Mouse (Mus musculus): ENCODE measurements around the gene Sytl1. TPM values are rescaled to one million over a fixed set of nuclear protein-coding genes. Genes with fewer than 3 reads are reported as not detected.

Gene Sytl1
- polyA plus RNA-seq, 1 experiment from 2014 or later: 0.42 TPM

DNA sequence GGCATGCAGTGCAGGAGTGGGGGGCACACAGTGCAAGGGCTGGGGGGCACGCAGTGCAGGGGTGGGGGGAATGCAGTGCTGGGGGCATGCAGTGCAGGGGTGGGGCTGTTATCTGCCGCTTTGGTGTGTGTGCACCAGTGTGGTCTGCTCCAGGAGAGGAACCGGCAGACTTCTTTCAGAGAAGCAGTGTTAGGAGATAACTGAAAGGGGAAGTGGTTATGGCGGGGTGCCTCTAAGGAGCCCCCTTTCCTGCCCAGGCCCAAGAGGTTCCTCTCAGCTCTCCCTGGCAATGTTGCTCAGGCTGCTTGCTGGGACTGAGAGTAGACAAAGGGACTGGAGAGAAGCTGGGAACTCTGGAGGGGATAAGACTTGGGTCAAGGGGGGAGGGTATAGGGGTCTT, 25.0 kb downstream of the Sytl1 start:
- H3K4me2 ChIP-seq (ENCODE audit: low read length): no peak overlapping the region
- H3K36me3 ChIP-seq (ENCODE audit: control insufficient read depth, insufficient read depth, low read length): no peaks in the 10 kb centered on the region
- 50% methylated on average over 4 of the region's 4 CpGs for WGBS
- H3K4me3 ChIP-seq (ENCODE audit: control insufficient read depth in 1 of 2, insufficient read depth in 1 of 2, low read depth in 1 of 2, low read length in 2 of 2): no peak overlapping the region
- H3K27ac ChIP-seq (replicated peaks in 1 of 2; ENCODE audit: control insufficient read depth in 1 of 2, insufficient read depth in 1 of 2, low read depth in 2 of 2, low read length in 2 of 2): no peak overlapping the region
- H3K9me3 ChIP-seq (ENCODE audit: control insufficient read depth, low read length): no peaks in the 10 kb centered on the region
- H3K9ac ChIP-seq (ENCODE audit: low read length): no peak overlapping the region
- ATAC-seq (ENCODE audit: insufficient number of reproducible peaks, insufficient read depth, low FRiP score, low read depth): no peak
- H3K27me3 ChIP-seq (ENCODE audit: control insufficient read depth, insufficient read depth, low read length): peaks cover 7% of the 10 kb centered on the region
- peaks cover 4 to 9% of the 10 kb centered on the region in 2 experiments; a peak in 3 of 4 replicates for H3K4me1 ChIP-seq (ENCODE audit: control insufficient read depth in 2 of 2, insufficient read depth in 2 of 2, low read length in 2 of 2)

DNA sequence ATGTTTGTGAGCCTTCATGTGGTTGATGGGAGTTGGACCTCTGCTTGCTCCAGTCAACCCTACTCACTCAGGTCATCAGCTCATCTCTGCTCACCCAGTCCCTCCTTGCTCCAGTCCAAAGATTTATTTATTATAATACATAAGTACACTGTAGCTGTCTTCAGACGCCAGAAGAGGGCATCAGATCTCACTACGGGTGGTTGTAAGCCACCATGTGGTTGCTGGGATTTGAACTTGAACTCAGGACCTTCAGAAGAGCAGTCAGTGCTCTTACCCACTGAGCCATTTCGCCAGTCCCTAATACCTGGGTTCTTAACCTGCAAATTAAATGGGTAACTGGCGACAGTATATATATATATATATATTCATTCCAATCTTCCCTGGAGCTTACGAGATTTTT, 27.5 kb downstream of the Sytl1 start:
- Histone ChIP-seq H3K36me3 (ENCODE audit: control insufficient read depth, insufficient read depth, low read length) (no peaks in the 10 kb centered on the region), H3K4me1 (ENCODE audit: control insufficient read depth in 2 of 2, insufficient read depth in 2 of 2, low read length in 2 of 2) (peaks cover 2 to 4% of the 10 kb centered on the region in 2 experiments; a peak in 1 of 4 replicates), H3K9me3 (ENCODE audit: control insufficient read depth, low read length) (no peaks in the 10 kb centered on the region), H3K27me3 (ENCODE audit: control insufficient read depth, insufficient read depth, low read length) (no peaks in the 10 kb centered on the region), H3K4me2 (ENCODE audit: low read length) (no peak overlapping the region), H3K27ac (replicated peaks in 1 of 2; ENCODE audit: control insufficient read depth in 1 of 2, insufficient read depth in 1 of 2, low read depth in 2 of 2, low read length in 2 of 2) (no peak overlapping the region), H3K4me3 (ENCODE audit: control insufficient read depth in 1 of 2, insufficient read depth in 1 of 2, low read depth in 1 of 2, low read length in 2 of 2) (no peak overlapping the region), H3K9ac (ENCODE audit: low read length) (no peak overlapping the region)
- no peak for ATAC-seq (ENCODE audit: insufficient number of reproducible peaks, insufficient read depth, low FRiP score, low read depth)
- WGBS: 82% methylated on average over 5 of the region's 5 CpGs

DNA sequence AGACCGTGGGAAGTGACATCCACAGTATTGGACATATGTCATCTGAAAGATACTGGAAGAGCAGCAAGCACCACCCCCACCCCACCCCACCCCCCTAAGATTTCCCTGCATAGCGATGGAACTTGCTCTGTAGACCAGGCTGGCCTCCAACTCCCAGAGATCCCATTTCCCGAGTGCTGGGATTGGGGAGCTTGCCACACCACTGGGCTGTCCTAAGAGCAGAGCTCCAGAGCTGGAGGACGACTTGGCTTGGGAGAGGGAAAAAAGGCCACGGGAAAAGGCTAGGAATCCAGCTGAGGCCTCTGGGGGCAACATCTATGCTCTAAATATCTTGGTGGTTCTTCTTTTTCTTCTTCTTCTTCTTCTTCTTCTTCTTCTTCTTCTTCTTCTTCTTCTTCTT, 28.1 kb downstream of the Sytl1 start:
- no peaks in the 10 kb centered on the region for H3K36me3 ChIP-seq (ENCODE audit: control insufficient read depth, insufficient read depth, low read length)

DNA sequence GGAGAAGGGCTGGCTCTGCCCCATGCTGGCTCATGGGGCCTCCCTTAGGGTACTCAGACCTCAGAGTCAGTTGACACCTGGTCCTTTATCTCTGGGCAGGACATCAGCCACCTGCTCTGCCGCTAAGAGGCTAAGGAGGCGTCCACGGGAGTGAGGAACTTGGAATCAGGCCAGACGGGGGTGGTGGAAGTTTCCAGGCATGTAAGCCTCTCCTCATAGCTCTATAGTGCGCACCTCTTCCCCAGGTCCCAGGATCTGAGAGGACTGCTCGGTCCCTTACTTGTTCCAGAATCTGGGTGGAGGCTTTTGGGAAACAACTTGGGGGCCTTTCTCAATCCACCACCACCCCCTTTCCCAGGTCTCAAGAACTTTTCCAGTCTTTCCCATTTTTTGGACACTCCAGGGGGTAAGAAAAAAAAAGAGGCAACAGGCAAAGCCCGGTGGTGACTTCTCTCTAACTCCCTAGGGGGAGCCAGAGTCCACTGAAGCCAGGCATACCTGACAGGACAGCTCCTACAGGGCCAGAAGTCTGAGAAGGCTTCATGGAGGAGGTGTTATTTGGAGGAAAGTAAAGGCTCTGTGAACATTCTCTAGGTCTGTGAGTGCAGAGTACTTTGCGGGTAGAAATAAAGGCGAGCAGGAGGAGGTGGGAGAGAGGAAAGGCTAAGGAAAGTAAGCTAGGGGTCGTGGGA, 29.5 kb downstream of the Sytl1 start:
- H3K36me3 ChIP-seq (ENCODE audit: control insufficient read depth, insufficient read depth, low read length): no peaks in the 10 kb centered on the region
- 29% methylated on average over 10 of the region's 10 CpGs for WGBS
- H3K9ac ChIP-seq (ENCODE audit: low read length): no peak overlapping the region
- no peaks in the 10 kb centered on the region for H3K27me3 ChIP-seq (ENCODE audit: control insufficient read depth, insufficient read depth, low read length)
- no peak overlapping the region for H3K27ac ChIP-seq (replicated peaks in 1 of 2; ENCODE audit: control insufficient read depth in 1 of 2, insufficient read depth in 1 of 2, low read depth in 2 of 2, low read length in 2 of 2)
- H3K9me3 ChIP-seq (ENCODE audit: control insufficient read depth, low read length): no peaks in the 10 kb centered on the region
- ATAC-seq (ENCODE audit: insufficient number of reproducible peaks, insufficient read depth, low FRiP score, low read depth): no peak
- H3K4me2 ChIP-seq (ENCODE audit: low read length): no peak overlapping the region
- no peak overlapping the region for H3K4me3 ChIP-seq (ENCODE audit: control insufficient read depth in 1 of 2, insufficient read depth in 1 of 2, low read depth in 1 of 2, low read length in 2 of 2)
- peaks cover 2 to 4% of the 10 kb centered on the region in 2 experiments; a peak in 1 of 4 replicates for H3K4me1 ChIP-seq (ENCODE audit: control insufficient read depth in 2 of 2, insufficient read depth in 2 of 2, low read length in 2 of 2)

More for the DNA sequence above, 28.1 kb downstream of the Sytl1 start:
- ATAC-seq (ENCODE audit: insufficient number of reproducible peaks, insufficient read depth, low FRiP score, low read depth): no peak
- Histone ChIP-seq H3K27me3 (ENCODE audit: control insufficient read depth, insufficient read depth, low read length) (no peaks in the 10 kb centered on the region), H3K9me3 (ENCODE audit: control insufficient read depth, low read length) (no peaks in the 10 kb centered on the region), H3K4me3 (ENCODE audit: control insufficient read depth in 1 of 2, insufficient read depth in 1 of 2, low read depth in 1 of 2, low read length in 2 of 2) (no peak overlapping the region), H3K4me2 (ENCODE audit: low read length) (no peak overlapping the region), H3K4me1 (ENCODE audit: control insufficient read depth in 2 of 2, insufficient read depth in 2 of 2, low read length in 2 of 2) (peaks cover 2 to 4% of the 10 kb centered on the region in 2 experiments; a peak in 1 of 4 replicates), H3K27ac (replicated peaks in 1 of 2; ENCODE audit: control insufficient read depth in 1 of 2, insufficient read depth in 1 of 2, low read depth in 2 of 2, low read length in 2 of 2) (no peak overlapping the region), H3K9ac (ENCODE audit: low read length) (no peak overlapping the region)
- WGBS: 39% methylated on average over 5 of the region's 5 CpGs

DNA sequence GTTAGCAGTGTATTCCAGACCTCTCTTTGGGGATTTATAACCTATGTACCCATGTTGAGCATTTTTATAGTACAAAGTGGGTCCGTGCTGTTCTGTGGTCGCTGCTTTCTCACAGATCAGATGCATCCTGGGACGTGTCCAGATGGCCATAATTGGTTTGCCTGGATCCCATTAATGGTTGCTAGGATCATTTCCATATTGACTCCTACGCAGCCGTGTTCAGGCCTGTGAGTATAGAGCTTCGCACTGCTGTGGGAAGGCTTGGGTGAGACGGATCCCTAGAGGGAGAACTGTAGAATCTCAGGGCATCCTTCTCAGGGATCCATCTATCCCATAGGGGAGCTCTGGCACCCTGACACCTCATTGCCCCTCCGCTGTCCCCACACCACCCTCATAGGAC, 33.3 kb downstream of the Sytl1 start:
- no peaks in the 10 kb centered on the region for H3K27me3 ChIP-seq (ENCODE audit: control insufficient read depth, insufficient read depth, low read length)
- no peaks in the 10 kb centered on the region for H3K9me3 ChIP-seq (ENCODE audit: control insufficient read depth, low read length)
- no peak overlapping the region for H3K9ac ChIP-seq (ENCODE audit: low read length)
- no peak overlapping the region for H3K27ac ChIP-seq (replicated peaks in 1 of 2; ENCODE audit: control insufficient read depth in 1 of 2, insufficient read depth in 1 of 2, low read depth in 2 of 2, low read length in 2 of 2)
- no peaks in the 10 kb centered on the region for H3K36me3 ChIP-seq (ENCODE audit: control insufficient read depth, insufficient read depth, low read length)
- H3K4me2 ChIP-seq (ENCODE audit: low read length): no peak overlapping the region
- 77% methylated on average over 8 of the region's 8 CpGs for WGBS
- H3K4me3 ChIP-seq (ENCODE audit: control insufficient read depth in 1 of 2, insufficient read depth in 1 of 2, low read depth in 1 of 2, low read length in 2 of 2): no peak overlapping the region
- peaks cover 2 to 4% of the 10 kb centered on the region in 2 experiments; a peak in 1 of 4 replicates for H3K4me1 ChIP-seq (ENCODE audit: control insufficient read depth in 2 of 2, insufficient read depth in 2 of 2, low read length in 2 of 2)
- no peak for ATAC-seq (ENCODE audit: insufficient number of reproducible peaks, insufficient read depth, low FRiP score, low read depth)

DNA sequence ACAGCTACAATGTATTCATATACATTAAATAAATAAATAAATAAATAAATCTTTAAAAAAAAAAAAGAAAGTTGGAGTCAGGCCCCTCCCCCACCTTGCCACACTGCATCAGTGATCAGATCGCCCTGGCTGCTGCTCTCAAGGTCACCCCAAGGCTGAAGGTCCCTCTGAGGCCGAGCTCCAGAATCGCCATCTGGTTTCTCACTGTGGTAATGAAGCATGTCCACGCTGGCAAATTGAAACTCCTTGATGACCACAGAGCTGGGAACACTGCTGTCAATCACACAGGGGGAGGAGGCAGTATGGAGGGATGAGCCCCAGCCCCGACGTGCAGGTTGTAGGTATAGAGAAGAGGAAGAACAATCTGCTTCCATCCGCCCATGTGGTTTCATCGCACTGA, 35.3 kb downstream of the Sytl1 start:
- Histone ChIP-seq H3K4me3 (ENCODE audit: control insufficient read depth in 1 of 2, insufficient read depth in 1 of 2, low read depth in 1 of 2, low read length in 2 of 2) (no peak overlapping the region), H3K9ac (ENCODE audit: low read length) (no peak overlapping the region), H3K27ac (replicated peaks in 1 of 2; ENCODE audit: control insufficient read depth in 1 of 2, insufficient read depth in 1 of 2, low read depth in 2 of 2, low read length in 2 of 2) (no peak overlapping the region), H3K36me3 (ENCODE audit: control insufficient read depth, insufficient read depth, low read length) (no peaks in the 10 kb centered on the region), H3K9me3 (ENCODE audit: control insufficient read depth, low read length) (no peaks in the 10 kb centered on the region), H3K4me2 (ENCODE audit: low read length) (no peak overlapping the region), H3K4me1 (ENCODE audit: control insufficient read depth in 2 of 2, insufficient read depth in 2 of 2, low read length in 2 of 2) (no peaks in the 10 kb centered on the region), H3K27me3 (ENCODE audit: control insufficient read depth, insufficient read depth, low read length) (peaks cover 3% of the 10 kb centered on the region)
- WGBS: 73% methylated on average over 8 of the region's 8 CpGs
- ATAC-seq (ENCODE audit: insufficient number of reproducible peaks, insufficient read depth, low FRiP score, low read depth): no peak

DNA sequence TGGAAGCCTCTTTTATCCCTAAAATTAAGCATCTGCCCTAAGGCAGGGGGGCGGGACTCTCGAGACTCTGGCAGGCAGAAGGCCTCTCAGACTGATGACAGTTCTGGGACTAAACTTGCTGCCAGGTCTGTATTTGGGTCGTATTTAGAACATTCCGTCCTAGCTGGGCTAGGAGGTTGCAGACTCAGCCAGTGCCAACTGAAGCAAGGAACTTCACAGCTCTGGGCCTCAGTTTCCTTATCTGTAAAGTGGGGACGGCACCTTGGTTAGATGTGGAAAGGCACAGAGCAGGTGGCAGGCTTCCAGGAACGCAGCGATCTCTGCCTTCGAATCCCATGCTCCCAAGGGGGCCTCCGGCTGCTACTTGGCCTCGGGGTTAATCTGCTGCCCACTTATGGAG, 36.8 kb downstream of the Sytl1 start:
- Histone ChIP-seq H3K36me3 (ENCODE audit: control insufficient read depth, insufficient read depth, low read length) (no peaks in the 10 kb centered on the region), H3K9ac (ENCODE audit: low read length) (no peak overlapping the region), H3K27ac (replicated peaks in 1 of 2; ENCODE audit: control insufficient read depth in 1 of 2, insufficient read depth in 1 of 2, low read depth in 2 of 2, low read length in 2 of 2) (no peak overlapping the region), H3K4me3 (ENCODE audit: control insufficient read depth in 1 of 2, insufficient read depth in 1 of 2, low read depth in 1 of 2, low read length in 2 of 2) (no peak overlapping the region), H3K27me3 (ENCODE audit: control insufficient read depth, insufficient read depth, low read length) (peaks cover 15% of the 10 kb centered on the region), H3K4me2 (ENCODE audit: low read length) (no peak overlapping the region), H3K9me3 (ENCODE audit: control insufficient read depth, low read length) (no peaks in the 10 kb centered on the region), H3K4me1 (ENCODE audit: control insufficient read depth in 2 of 2, insufficient read depth in 2 of 2, low read length in 2 of 2) (no peaks in the 10 kb centered on the region)
- ATAC-seq (ENCODE audit: insufficient number of reproducible peaks, insufficient read depth, low FRiP score, low read depth): no peak
- 51% methylated on average over 10 of the region's 10 CpGs for WGBS

DNA sequence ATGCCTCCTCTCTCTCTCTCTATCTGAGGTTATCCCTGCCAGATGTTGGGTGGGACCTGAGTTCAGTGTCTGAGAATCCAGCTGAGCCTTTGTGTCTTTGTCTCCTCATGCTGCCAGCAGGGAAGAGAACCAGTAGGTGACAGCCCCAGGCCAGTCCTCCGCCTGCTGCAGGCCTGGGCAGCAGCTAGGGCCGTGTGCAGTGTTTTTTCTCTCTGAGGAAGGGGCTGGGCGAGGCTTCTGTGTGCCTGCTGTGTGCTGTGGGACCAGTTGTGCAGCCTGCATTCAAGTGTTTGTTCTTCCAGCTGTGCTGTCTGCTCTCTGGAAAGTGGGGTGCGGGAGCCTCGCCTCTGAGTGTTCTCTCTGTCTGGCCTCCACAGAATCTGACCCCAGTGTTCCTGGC, 39.0 kb downstream of the Sytl1 start:
- Histone ChIP-seq H3K9me3 (ENCODE audit: control insufficient read depth, low read length) (no peaks in the 10 kb centered on the region), H3K4me1 (ENCODE audit: control insufficient read depth in 2 of 2, insufficient read depth in 2 of 2, low read length in 2 of 2) (peaks cover 3 to 5% of the 10 kb centered on the region in 2 experiments; a peak in 3 of 4 replicates), H3K27ac (replicated peaks in 1 of 2; ENCODE audit: control insufficient read depth in 1 of 2, insufficient read depth in 1 of 2, low read depth in 2 of 2, low read length in 2 of 2) (no peak overlapping the region), H3K36me3 (ENCODE audit: control insufficient read depth, insufficient read depth, low read length) (no peaks in the 10 kb centered on the region), H3K4me2 (ENCODE audit: low read length) (no peak overlapping the region), H3K27me3 (ENCODE audit: control insufficient read depth, insufficient read depth, low read length) (peaks cover 28% of the 10 kb centered on the region), H3K9ac (ENCODE audit: low read length) (no peak overlapping the region), H3K4me3 (ENCODE audit: control insufficient read depth in 1 of 2, insufficient read depth in 1 of 2, low read depth in 1 of 2, low read length in 2 of 2) (no peak overlapping the region)
- 61% methylated on average over 5 of the region's 5 CpGs for WGBS
- ATAC-seq (ENCODE audit: insufficient number of reproducible peaks, insufficient read depth, low FRiP score, low read depth): no peak

Data from heart, embryonic 14.5 days (tissue).